Mouse (Mus musculus) heart, postnatal 0 days (tissue): ENCODE measurements around the gene Cited4.

Experiments
- CTCF ChIP-seq: IDR thresholded peaks from 2 replicates; pipeline ENCODE4 v1.5.1; 2016; ENCODE audit warnings: antibody characterized with exemption, control low read depth, low read depth
- EP300 ChIP-seq: IDR thresholded peaks from 2 replicates; pipeline ENCODE4 v1.6.1; 2016; ENCODE audit warnings: antibody characterized with exemption, low read depth

DNA sequence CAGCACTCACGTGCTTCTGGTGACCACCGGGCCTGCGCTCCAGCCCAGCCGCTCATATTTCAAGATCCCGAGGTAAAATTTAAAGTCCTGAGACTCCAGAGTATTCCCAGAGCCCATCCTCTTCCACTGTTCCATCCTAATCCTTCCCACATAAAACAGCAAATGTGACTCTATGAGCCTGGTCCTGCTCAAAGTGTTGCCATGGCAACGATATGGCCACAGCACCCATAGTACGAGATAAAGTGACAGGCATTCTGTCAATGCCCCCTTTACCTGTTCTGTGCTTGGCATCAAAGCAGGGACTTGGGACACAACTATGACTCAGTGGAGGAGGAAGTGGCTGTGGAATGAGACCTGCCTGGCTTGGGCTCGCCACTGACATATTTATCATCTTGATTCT, 10.5 kb upstream of the Cited4 start:
- TF ChIP-seq CTCF (no peak), EP300 (no peak)
